Mouse (Mus musculus) bone marrow macrophage, adult 2 months (primary cell): ENCODE data around the gene Gripap1. TPM values are rescaled to one million over a fixed set of nuclear protein-coding genes. Genes with fewer than 3 reads are reported as not detected.

ENCODE experiments used
- H3K27ac ChIP-seq: 2 replicates; pipeline ENCODE4 v1.5.1; 2012; ENCODE audit warnings: low read depth, low read length; ENCODE audit not compliant: insufficient read depth
- H3K4me1 ChIP-seq: 2 replicates; pipeline ENCODE4 v1.6.1; 2012; ENCODE audit warnings: low read length; ENCODE audit not compliant: control insufficient read depth, insufficient read depth
- H3K4me3 ChIP-seq: 2 replicates; pipeline ENCODE4 v1.5.1; 2012; ENCODE audit warnings: mild to moderate bottlenecking, low read length, moderate library complexity; ENCODE audit not compliant: insufficient read depth
- CTCF ChIP-seq: IDR thresholded peaks from 2 replicates; pipeline ENCODE4 v1.5.1; 2012; ENCODE audit warnings: low read depth, mild to moderate bottlenecking, low read length, moderate library complexity
- POLR2A ChIP-seq: IDR thresholded peaks from 2 replicates; pipeline ENCODE4 v1.6.1; 2012; ENCODE audit warnings: mild to moderate bottlenecking, low read depth, low read length, borderline replicate concordance
- polyA plus RNA-seq: library from polyadenylated mRNA; stranded (reverse); fragments of >200 nt; gene quantifications from 2 replicates; pipeline ENCODE4 v1.2.4, GENCODE M21; 2012; ENCODE audit not compliant: missing spikeins, insufficient read depth, insufficient read length

Gene Gripap1
- polyA plus RNA-seq, 1 experiment: 94.8 TPM

DNA sequence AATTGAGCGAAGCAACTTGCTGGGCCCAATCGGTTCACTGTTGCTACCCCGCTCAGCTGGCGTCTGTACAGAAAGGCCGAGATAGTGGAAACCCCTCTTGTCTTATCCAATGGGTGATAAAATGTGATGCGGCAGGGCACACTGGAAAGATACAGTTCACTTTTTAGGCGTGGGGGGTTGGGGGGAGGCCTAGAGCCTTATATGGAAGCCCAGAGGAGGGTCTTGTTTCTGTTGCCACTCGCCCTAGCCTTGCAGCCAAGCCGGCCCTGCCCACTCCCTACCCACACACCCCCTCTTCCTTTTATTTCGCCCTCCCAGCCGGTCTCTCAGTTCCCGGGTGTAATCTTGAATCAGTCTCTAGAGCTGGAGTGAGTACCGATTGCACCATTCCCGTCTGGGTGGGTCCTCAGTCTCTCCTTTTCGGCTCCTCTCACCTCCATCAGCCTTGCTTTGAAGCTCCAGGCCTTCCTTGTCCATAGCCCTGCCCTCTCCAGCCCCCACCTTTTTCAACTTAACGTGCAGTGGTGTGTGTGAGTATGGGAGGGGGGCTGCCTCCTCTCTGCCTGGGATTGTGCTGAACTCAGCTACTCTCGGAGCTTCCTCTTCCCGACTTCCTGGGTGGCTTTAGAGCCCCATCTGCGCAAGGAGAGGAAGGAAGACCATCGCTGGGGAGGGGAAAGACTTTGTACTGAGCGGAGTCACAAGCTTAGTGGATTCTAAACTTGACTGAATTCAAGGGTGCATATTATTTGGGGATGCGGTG lies 25.8 kb upstream of the Gripap1 start:
- Histone ChIP-seq H3K4me3 (peak overlapping the region; percentile 83), H3K4me1 (peaks cover 21% of the 10 kb centered on the region), H3K27ac (peak overlapping the region; percentile 98)
- TF ChIP-seq POLR2A (no peak), CTCF (no peak)

DNA sequence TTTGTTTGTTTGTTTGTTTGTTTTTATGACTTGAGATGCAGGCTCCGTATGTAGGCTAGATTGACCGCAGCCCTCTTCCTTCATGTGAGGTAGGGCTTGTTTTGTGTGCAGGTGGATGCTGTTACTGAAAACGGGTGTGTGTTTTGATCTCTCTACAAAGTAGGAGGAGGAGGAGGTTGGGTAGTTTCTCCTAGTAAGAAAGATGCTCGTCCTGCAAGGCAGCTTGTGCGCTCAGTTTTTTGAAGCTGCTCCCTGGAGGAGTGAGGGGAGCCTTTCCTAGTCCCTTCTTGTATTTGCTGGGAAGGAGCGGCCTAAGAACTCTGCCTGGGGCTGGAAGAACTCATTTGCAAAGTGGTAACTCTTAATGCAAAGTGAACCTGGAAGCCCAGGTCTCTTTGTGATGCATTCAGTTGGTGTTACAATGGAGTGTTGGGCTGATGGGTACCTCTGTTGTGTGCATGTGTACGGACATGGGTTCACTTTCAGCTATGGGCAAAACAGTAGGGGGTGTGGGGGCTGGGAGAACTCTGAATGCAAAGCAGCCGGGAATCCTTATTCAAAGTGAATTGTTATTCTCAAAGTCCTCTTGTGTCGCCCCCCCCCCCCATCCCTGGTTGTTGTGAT lies 24.8 kb upstream of the Gripap1 start:
- Histone ChIP-seq H3K4me3 (peak overlapping the region; percentile 83), H3K27ac (peak overlapping the region; percentile 97), H3K4me1 (peaks cover 29% of the 10 kb centered on the region)
- no peak for TF ChIP-seq CTCF
- TF ChIP-seq POLR2A: no peak

DNA sequence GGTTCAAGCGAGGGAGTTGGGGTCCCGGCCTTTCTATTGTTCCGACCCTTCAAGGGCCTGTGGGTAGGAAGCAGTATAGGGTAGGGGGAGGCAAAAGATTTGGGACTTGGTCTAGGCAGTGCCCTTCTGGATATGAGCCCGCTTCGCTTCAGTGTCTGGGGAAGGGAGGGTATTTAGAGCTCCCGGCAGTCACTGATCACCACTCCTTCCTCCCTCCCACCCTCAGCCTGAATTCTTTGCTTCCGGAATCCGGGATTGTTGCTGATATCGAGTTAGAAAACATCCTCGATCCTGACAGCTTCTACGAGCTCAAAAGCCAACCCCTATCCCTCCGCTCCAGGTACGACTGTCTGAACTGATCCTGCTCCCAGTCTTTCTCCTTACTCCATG lies 24.3 kb upstream of the Gripap1 start:
- peak overlapping the region; percentile 97 for H3K27ac ChIP-seq
- H3K4me3 ChIP-seq: peak overlapping the region; percentile 83
- peaks cover 29% of the 10 kb centered on the region for H3K4me1 ChIP-seq
- TF ChIP-seq CTCF (no peak), POLR2A (no peak)

DNA sequence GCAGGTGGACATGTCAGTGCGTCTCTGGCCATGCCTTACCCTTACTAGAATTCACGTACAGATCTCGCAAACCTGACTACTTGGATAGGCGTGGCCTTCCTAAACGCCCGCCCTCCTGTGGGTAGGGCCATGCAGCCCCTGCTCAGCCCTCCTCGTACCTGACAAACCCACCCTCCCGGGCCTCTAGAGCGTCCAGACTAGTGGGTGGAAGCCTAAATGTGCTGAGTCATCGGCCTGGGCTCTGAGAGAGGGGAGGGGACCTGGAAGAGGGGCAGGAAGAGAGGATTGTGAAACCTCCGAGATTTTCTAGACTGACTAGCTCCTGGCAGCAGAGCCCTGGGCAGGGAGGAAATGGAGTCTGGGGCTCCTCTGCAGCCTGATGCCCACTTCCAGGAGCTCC lies 23.8 kb upstream of the Gripap1 start:
- Histone ChIP-seq H3K4me3 (peak overlapping the region; percentile 83), H3K4me1 (peaks cover 29% of the 10 kb centered on the region), H3K27ac (peak overlapping the region; percentile 97)
- TF ChIP-seq POLR2A: no peak
- TF ChIP-seq CTCF: no peak

DNA sequence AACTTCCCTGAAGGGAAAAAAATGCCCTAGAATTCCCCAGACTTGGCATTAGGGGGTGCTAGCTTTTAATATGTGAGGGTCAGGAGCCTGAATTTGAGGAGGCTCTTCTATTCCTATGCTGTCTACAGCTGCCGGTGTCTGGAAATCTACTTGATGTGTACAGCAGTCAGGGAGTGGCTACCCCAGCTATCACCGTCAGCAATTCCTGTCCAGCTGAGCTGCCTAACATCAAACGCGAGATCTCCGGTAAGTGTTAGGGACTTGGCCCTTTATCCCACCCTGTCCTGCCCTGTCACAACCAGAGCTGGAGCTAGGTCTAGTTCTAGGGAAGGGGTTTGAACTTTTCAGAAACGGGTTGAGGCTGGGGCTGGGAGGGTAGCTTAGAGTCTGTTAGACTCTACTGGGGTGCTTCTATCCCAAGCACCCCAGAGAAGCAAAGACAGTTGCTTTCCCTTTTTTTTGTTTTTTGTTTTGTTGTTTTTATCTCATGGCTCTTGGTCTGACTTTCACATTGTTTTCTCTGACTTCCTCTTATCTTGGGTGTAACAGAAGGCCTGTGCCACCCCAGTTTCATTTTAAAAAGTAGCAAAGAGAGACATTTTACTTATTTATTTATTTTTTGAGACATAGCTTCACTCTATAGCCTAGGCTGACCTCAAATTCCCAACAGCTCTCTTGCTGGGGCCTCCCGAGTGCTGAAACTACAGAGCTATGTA lies 20.1 kb upstream of the Gripap1 start:
- H3K27ac ChIP-seq: peak overlapping the region; percentile 26; the same call in 1 of the 2 replicates
- no peak overlapping the region for H3K4me3 ChIP-seq
- no peak for TF ChIP-seq CTCF
- no peak for TF ChIP-seq POLR2A

DNA sequence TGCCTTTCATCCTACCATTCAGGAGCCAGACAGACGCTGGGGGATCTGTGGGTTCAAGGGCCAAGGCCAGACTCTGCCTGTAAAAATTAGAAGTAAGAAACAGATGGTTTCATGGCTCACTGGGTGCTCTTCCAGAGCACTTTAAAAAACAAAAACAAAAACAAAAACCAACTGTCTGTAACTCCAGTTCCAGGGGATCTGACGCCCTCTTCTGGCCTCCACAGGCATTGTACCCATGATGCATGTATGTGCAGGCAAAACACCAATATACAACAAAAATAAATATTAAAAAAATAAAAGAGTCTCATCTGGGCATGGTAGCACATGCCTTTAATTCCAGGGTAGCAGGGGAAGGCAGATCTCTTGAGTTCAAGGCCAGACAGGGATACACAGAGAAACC lies 16.8 kb upstream of the Gripap1 start:
- TF ChIP-seq CTCF (no peak), POLR2A (no peak)
- Histone ChIP-seq H3K27ac (no peak overlapping the region), H3K4me3 (no peak overlapping the region), H3K4me1 (peaks cover 16% of the 10 kb centered on the region)

More for the DNA sequence above, 20.1 kb upstream of the Gripap1 start:
- H3K4me1 ChIP-seq: peaks cover 29% of the 10 kb centered on the region

DNA sequence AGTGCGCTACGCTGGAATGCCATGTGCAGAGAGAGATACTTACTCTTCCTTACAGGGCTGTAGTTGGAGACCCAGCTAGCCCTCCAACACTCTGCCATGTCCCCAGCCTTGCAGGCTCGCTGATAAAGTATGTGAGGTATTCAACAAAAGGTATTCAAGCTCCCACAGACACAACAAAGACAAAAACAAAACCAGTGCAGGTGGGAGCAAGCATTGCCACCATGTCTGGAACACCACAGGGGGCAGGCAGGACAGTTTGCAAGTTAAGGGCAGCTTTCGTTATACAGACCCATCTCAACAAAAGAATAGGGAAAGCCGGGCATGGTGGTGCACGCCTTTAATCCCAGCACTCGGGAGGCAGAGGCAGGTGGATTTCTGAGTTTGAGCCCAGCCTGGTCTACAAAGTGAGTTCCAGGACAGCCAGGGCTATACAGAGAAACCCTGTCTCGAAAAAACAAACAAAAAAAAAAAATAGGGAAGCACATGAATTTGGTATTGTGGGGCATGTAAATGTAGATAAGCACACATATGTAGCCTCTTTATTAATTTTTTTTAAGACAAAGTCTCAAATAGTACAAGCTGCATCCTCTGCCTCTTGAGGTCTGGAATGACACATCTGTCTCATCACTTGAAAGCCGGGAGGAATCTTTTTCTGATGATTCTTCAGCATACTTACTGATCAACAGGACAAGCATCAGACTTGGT lies 13.9 kb upstream of the Gripap1 start:
- no peak overlapping the region for H3K4me3 ChIP-seq
- peaks cover 3% of the 10 kb centered on the region for H3K4me1 ChIP-seq
- 0 out of 2 replicates have a peak overlapping the region, but pooled peaks have one; percentile 20 for H3K27ac ChIP-seq
- TF ChIP-seq POLR2A (no peak), CTCF (no peak)

DNA sequence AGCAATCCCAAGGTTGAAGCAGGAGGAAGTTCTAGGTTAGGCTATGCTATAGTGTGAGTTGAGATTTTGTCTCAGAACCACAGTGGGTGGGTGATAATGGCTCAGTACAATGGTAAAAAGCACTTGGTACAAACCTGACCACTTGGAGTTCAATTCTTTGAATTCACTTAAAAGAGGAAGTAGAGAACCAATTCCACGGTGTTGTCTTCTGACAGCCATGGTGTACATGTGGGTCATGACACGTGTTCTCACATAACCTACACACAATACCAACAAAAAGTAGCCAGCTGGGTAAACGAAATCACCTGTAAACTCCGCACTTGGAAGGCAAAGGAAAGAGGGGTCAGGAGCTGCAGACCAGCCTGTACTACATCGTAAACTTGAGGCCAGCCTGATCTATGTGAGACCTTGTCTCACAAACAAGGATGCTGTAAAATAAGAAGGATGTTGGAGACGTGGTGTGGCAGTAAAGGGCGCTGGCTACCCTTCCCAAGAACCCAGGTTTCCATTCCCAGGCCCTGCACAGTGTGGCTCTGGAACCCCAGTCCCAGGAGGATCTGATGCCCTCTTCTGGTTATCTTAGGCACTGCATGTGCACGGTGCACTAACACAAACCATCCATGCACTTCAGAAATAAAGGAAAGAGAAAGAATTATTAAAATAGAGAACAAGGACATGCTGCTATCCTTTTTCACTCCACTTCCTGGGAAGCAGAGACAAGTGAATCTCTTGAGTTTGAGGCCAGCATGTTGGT lies 13.1 kb upstream of the Gripap1 start:
- peaks cover 3% of the 10 kb centered on the region for H3K4me1 ChIP-seq
- peak overlapping the region; percentile 30 for H3K27ac ChIP-seq
- TF ChIP-seq POLR2A (no peak), CTCF (peak; percentile 45; the same call in 1 of the 2 replicates)

More for the DNA sequence above, 13.1 kb upstream of the Gripap1 start:
- no peak overlapping the region for H3K4me3 ChIP-seq
